Mouse (Mus musculus): ENCODE measurements at regions not wholly inside any gene's neighbourhood (a gene's known extent, or its start where the extent isn't known, plus 50 kb on each side); places are given as distances from the start of the nearest gene placed in this dataset.

GRCm38 (mm10) chr17:51526881-51527280 is 306.2 kb downstream of the Satb1 start:
- DNase-seq, result no peak

GRCm38 (mm10) chr17:51526464-51526863 is 306.6 kb downstream of the Satb1 start:
- DNase-seq, result no peak

- DNase-seq, result no peak
These were observed 307.1 kb downstream of the Satb1 start for GRCm38 (mm10) chr17:51526021-51526420.

- DNase-seq, result no peak
These were observed 307.9 kb downstream of the Satb1 start for GRCm38 (mm10) chr17:51525219-51525618.

- DNase-seq, result no peak
These were observed 321.2 kb downstream of the Satb1 start for GRCm38 (mm10) chr17:51511917-51512316.

- no peak for DNase-seq
These were observed 321.6 kb upstream of the Tbc1d5 start for GRCm38 (mm10) chr17:51500751-51501150.

- no peak for DNase-seq
These were observed 320.4 kb upstream of the Tbc1d5 start for GRCm38 (mm10) chr17:51499541-51499940.

- no peak for DNase-seq
These were observed 315.9 kb upstream of the Tbc1d5 start for GRCm38 (mm10) chr17:51495038-51495437.

- no peak for DNase-seq
These were observed 310.2 kb upstream of the Tbc1d5 start for GRCm38 (mm10) chr17:51489386-51489785.

GRCm38 (mm10) chr17:51487918-51488445 is 308.8 kb upstream of the Tbc1d5 start:
- DNase-seq, result no peak

GRCm38 (mm10) chr17:51477810-51478209 is 298.7 kb upstream of the Tbc1d5 start:
- no peak for DNase-seq

GRCm38 (mm10) chr17:51477404-51477803 is 298.3 kb upstream of the Tbc1d5 start:
- no peak for DNase-seq

GRCm38 (mm10) chr17:51462137-51462880 is 283.2 kb upstream of the Tbc1d5 start:
- no peak for DNase-seq

- no peak for DNase-seq
These were observed 282.1 kb upstream of the Tbc1d5 start for GRCm38 (mm10) chr17:51461248-51461647.

GRCm38 (mm10) chr17:51459119-51459518 is 280.0 kb upstream of the Tbc1d5 start:
- DNase-seq, result no peak

- no peak for DNase-seq
These were observed 236.6 kb upstream of the Tbc1d5 start for GRCm38 (mm10) chr17:51415746-51416145.

GRCm38 (mm10) chr17:51414304-51414703 is 235.2 kb upstream of the Tbc1d5 start:
- DNase-seq, result no peak

- DNase-seq, result no peak
These were observed 234.6 kb upstream of the Tbc1d5 start for GRCm38 (mm10) chr17:51413741-51414140.

GRCm38 (mm10) chr17:51411545-51412094 is 232.5 kb upstream of the Tbc1d5 start:
- no peak for DNase-seq

- DNase-seq, result no peak
These were observed 229.7 kb upstream of the Tbc1d5 start for GRCm38 (mm10) chr17:51408894-51409293.

- DNase-seq, result no peak
These were observed 229.2 kb upstream of the Tbc1d5 start for GRCm38 (mm10) chr17:51408367-51408766.

GRCm38 (mm10) chr17:51407046-51407445 is 227.9 kb upstream of the Tbc1d5 start:
- DNase-seq, result no peak

- no peak for DNase-seq
These were observed 225.9 kb upstream of the Tbc1d5 start for GRCm38 (mm10) chr17:51405059-51405458.

- no peak for DNase-seq
These were observed 218.8 kb upstream of the Tbc1d5 start for GRCm38 (mm10) chr17:51397973-51398372.
